Mouse (Mus musculus) heart, adult 2 months (tissue): ENCODE measurements around the gene Nipsnap2. TPM values are rescaled to one million over a fixed set of nuclear protein-coding genes. Genes with fewer than 3 reads are reported as not detected.

Source experiments
- polyA plus RNA-seq: library from polyadenylated mRNA; depleted of rRNA; stranded (reverse); fragments of >200 nt; gene quantifications from 2 replicates; pipeline ENCODE4 v1.2.3, GENCODE M21; 2012; rRNA removed
- total RNA-seq, 2 experiments: library from RNA; stranded (reverse); gene quantifications; 2 replicates each; pipeline ENCODE4 v1.2.3; 2021

The Nipsnap2 gene
- total and polyA plus RNA-seq, 3 experiments: 462 to 948 (median 785) TPM

Other genes with a start within 250 kb of the Nipsnap2 start
- 10 to 100 TPM; 24.1 to 25.9 TPM for gene Sfswap, start 223.8 kb upstream of the Nipsnap2 start, total RNA-seq
- gene Sfswap, start 223.8 kb upstream of the Nipsnap2 start, polyA plus RNA-seq: 33.1 and 43.2 TPM in 2 replicates
- gene Mmp17, start 140.9 kb upstream of the Nipsnap2 start, total RNA-seq: 1 to 10 TPM; 1.0 to 1.4 TPM
- 1.4 and 1.5 TPM in 2 replicates for gene Mmp17, start 140.9 kb upstream of the Nipsnap2 start, polyA plus RNA-seq
- 1 to 10 TPM; 2.5 to 3.1 TPM for gene Zfp11, start 55.0 kb upstream of the Nipsnap2 start, total RNA-seq
- gene Zfp11, start 55.0 kb upstream of the Nipsnap2 start, polyA plus RNA-seq: 1.7 and 4.0 TPM in 2 replicates
- gene Sept14, start 16.6 kb upstream of the Nipsnap2 start, total RNA-seq: not detected
- gene Sept14, start 16.6 kb upstream of the Nipsnap2 start, polyA plus RNA-seq: not detected in 2 replicates
- 10 to 100 TPM; 76.8 to 86.4 TPM for gene Mrps17, start 9.6 kb upstream of the Nipsnap2 start, total RNA-seq
- gene Mrps17, start 9.6 kb upstream of the Nipsnap2 start, polyA plus RNA-seq: 107 and 130 TPM in 2 replicates
- gene Psph, start 62.4 kb downstream of the Nipsnap2 start, total RNA-seq: 1 to 10 TPM; 6.0 to 8.7 TPM
- gene Psph, start 62.4 kb downstream of the Nipsnap2 start, polyA plus RNA-seq: 7.7 and 11.4 TPM in 2 replicates
- 10 to 100 TPM in 1 of 2 experiments, 1 to 10 TPM in 1; 9.1 to 10.9 TPM for gene Sumf2, start 121.9 kb downstream of the Nipsnap2 start, total RNA-seq
- 6.2 and 7.0 TPM in 2 replicates for gene Sumf2, start 121.9 kb downstream of the Nipsnap2 start, polyA plus RNA-seq
- 1,000 to 10,000 TPM; 1,016 to 1,153 TPM for gene Chchd2, start 162.4 kb downstream of the Nipsnap2 start, total RNA-seq
- 778 and 988 TPM in 2 replicates for gene Chchd2, start 162.4 kb downstream of the Nipsnap2 start, polyA plus RNA-seq
- gene Zbed5, start 170.7 kb downstream of the Nipsnap2 start, total RNA-seq: under 1 TPM; 0.26 to 0.55 TPM
- gene Zbed5, start 170.7 kb downstream of the Nipsnap2 start, polyA plus RNA-seq: 0.33 and 0.85 TPM in 2 replicates
- 10 to 100 TPM; 15.5 to 16.8 TPM for gene Phkg1, start 173.5 kb downstream of the Nipsnap2 start, total RNA-seq
- 39.8 and 69.6 TPM in 2 replicates for gene Phkg1, start 173.5 kb downstream of the Nipsnap2 start, polyA plus RNA-seq
- 1 to 10 TPM in 1 of 2 experiments, under 1 TPM in 1; 0.44 to 1.5 TPM for gene Nupr1l, start 183.5 kb downstream of the Nipsnap2 start, total RNA-seq
- gene Nupr1l, start 183.5 kb downstream of the Nipsnap2 start, polyA plus RNA-seq: 1.7 and 2.0 TPM in 2 replicates
- gene Vkorc1l1, start 216.9 kb downstream of the Nipsnap2 start, total RNA-seq: 10 to 100 TPM; 14.3 to 17.9 TPM
- 12.4 and 18.3 TPM in 2 replicates for gene Vkorc1l1, start 216.9 kb downstream of the Nipsnap2 start, polyA plus RNA-seq